Mouse (Mus musculus): ENCODE measurements at regions not wholly inside any gene's neighbourhood (a gene's known extent, or its start where the extent isn't known, plus 50 kb on each side); places are given as distances from the start of the nearest gene placed in this dataset.

- intact Hi-C loops (cut with DNase I) = no loop called here
- DNase-seq (ENCODE audit: low spot score in 2 of 2) = peak; percentile 24 to 39
Measured at GRCm38 (mm10) chr16:30155486-30156246, 91.5 kb downstream of the Hes1 start.

- no peak for DNase-seq (ENCODE audit: low spot score in 2 of 2)
- intact Hi-C loops (cut with DNase I) = no loop called here
Measured at GRCm38 (mm10) chr16:30158184-30158583, 94.0 kb downstream of the Hes1 start.

GRCm38 (mm10) chr16:30160399-30160798 lies 96.2 kb downstream of the Hes1 start:
- no peak for DNase-seq (ENCODE audit: low spot score in 2 of 2)
- intact Hi-C loops (cut with DNase I) = no loop called here

- no peak for DNase-seq (ENCODE audit: low spot score in 2 of 2)
- intact Hi-C loops (cut with DNase I) = no loop called here
Measured at GRCm38 (mm10) chr16:30163303-30163702, 99.1 kb downstream of the Hes1 start.

GRCm38 (mm10) chr16:30165667-30166180 lies 101.5 kb downstream of the Hes1 start:
- intact Hi-C loops (cut with DNase I) = no loop called here
- DNase-seq (ENCODE audit: low spot score in 2 of 2) = no peak

GRCm38 (mm10) chr16:30171381-30172079 lies 95.8 kb downstream of the Cpn2 start:
- DNase-seq (ENCODE audit: low spot score in 2 of 2) = peak; percentile 43 to 63
- intact Hi-C loops (cut with DNase I) = loop anchor here (5.0 kb wide), 1 partner anchor 44 kb away; no protein-coding TSS in a partner anchor

- intact Hi-C loops (cut with DNase I) = loop anchor here (5.0 kb wide), 1 partner anchor 45 kb away; no protein-coding TSS in a partner anchor
- DNase-seq (ENCODE audit: low spot score in 2 of 2) = no peak
Measured at GRCm38 (mm10) chr16:30172136-30172731, 95.1 kb downstream of the Cpn2 start.

- peak; percentile 58 to 65 for DNase-seq (ENCODE audit: low spot score in 2 of 2)
- intact Hi-C loops (cut with DNase I) = loop anchor here (5.0 kb wide), 1 partner anchor 45 kb away; no protein-coding TSS in a partner anchor
Measured at GRCm38 (mm10) chr16:30172798-30173202, 94.5 kb downstream of the Cpn2 start.

GRCm38 (mm10) chr16:30173953-30174874 lies 93.1 kb downstream of the Cpn2 start:
- DNase-seq (ENCODE audit: low spot score in 2 of 2) = peak in 1 of 2 experiments; percentile 28
- intact Hi-C loops (cut with DNase I) = loop anchor here (5.0 kb wide), 1 partner anchor 47 kb away; no protein-coding TSS in a partner anchor

- no peak for DNase-seq (ENCODE audit: low spot score in 2 of 2)
- intact Hi-C loops (cut with DNase I) = no loop called here
Measured at GRCm38 (mm10) chr16:30176306-30176705, 91.0 kb downstream of the Cpn2 start.

- no peak for DNase-seq (ENCODE audit: low spot score in 2 of 2)
- intact Hi-C loops (cut with DNase I) = no loop called here
Measured at GRCm38 (mm10) chr16:30177769-30178168, 89.5 kb downstream of the Cpn2 start.

GRCm38 (mm10) chr16:30178596-30178995 lies 88.7 kb downstream of the Cpn2 start:
- no peak for DNase-seq (ENCODE audit: low spot score in 2 of 2)
- intact Hi-C loops (cut with DNase I) = no loop called here

- intact Hi-C loops (cut with DNase I) = no loop called here
- DNase-seq (ENCODE audit: low spot score in 2 of 2) = no peak
Measured at GRCm38 (mm10) chr16:30179504-30179976, 87.8 kb downstream of the Cpn2 start.

GRCm38 (mm10) chr16:30181116-30181515 lies 86.2 kb downstream of the Cpn2 start:
- no peak for DNase-seq (ENCODE audit: low spot score in 2 of 2)
- intact Hi-C loops (cut with DNase I) = no loop called here

GRCm38 (mm10) chr16:30184591-30185265 lies 82.6 kb downstream of the Cpn2 start:
- intact Hi-C loops (cut with DNase I) = loop anchor here (5.0 kb wide), 1 partner anchor 452 kb away; no protein-coding TSS in a partner anchor
- DNase-seq (ENCODE audit: low spot score in 2 of 2) = peak; percentile 67 to 70

- DNase-seq (ENCODE audit: low spot score in 2 of 2) = no peak
- intact Hi-C loops (cut with DNase I) = loop anchor here (5.0 kb wide), 1 partner anchor 453 kb away; no protein-coding TSS in a partner anchor
Measured at GRCm38 (mm10) chr16:30185707-30186106, 81.6 kb downstream of the Cpn2 start.

- intact Hi-C loops (cut with DNase I) = loop anchor here (5.0 kb wide), 1 partner anchor 454 kb away; no protein-coding TSS in a partner anchor
- no peak for DNase-seq (ENCODE audit: low spot score in 2 of 2)
Measured at GRCm38 (mm10) chr16:30186201-30186700, 81.0 kb downstream of the Cpn2 start.

Data from left cerebral cortex, postnatal 14 days (tissue).